Mouse (Mus musculus) G1E (cell line): ENCODE measurements around the gene Crybg1.

Experiments used
- CTCF ChIP-seq: IDR thresholded peaks from 2 replicates; pipeline ENCODE4 v1.5.1; 2012; ENCODE audit warnings: low read depth, low read length, inconsistent platforms, mixed read lengths
- GATA1 ChIP-seq: IDR thresholded peaks from 2 replicates; pipeline ENCODE4 v1.6.1; 2012; ENCODE audit warnings: borderline replicate concordance, low read length, inconsistent platforms, mixed read lengths
- POLR2AphosphoS5 ChIP-seq: IDR thresholded peaks from 2 replicates; pipeline ENCODE4 v1.6.1; 2012; ENCODE audit warnings: low read depth, low read length, inconsistent platforms; ENCODE audit not compliant: insufficient replicate concordance

DNA sequence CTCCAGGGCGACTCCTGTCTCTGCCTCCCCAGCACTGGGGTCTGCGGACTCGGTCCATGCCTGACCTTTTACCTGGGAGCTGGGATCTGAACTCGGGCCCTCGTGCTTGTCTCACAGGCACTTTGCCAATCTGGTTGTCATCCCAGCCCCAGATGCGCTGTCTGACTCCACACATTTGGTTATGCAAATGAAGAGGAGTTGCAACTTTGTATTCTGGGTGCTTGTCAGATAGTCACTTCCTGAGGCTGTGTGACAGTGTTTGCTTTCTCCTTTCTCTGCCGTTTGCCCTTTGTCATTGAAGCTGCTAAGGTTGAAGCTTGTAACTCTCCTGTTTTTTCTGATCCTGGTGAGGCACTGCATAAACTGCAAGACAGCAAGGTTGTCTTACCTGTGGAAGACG is 220.9 kb downstream of the Crybg1 start:
- TF ChIP-seq POLR2AphosphoS5 (no peak), CTCF (no peak), GATA1 (no peak)
